Comparison of ENCODE assay signal across 9 mouse cellular contexts in the genomic region with DNA sequence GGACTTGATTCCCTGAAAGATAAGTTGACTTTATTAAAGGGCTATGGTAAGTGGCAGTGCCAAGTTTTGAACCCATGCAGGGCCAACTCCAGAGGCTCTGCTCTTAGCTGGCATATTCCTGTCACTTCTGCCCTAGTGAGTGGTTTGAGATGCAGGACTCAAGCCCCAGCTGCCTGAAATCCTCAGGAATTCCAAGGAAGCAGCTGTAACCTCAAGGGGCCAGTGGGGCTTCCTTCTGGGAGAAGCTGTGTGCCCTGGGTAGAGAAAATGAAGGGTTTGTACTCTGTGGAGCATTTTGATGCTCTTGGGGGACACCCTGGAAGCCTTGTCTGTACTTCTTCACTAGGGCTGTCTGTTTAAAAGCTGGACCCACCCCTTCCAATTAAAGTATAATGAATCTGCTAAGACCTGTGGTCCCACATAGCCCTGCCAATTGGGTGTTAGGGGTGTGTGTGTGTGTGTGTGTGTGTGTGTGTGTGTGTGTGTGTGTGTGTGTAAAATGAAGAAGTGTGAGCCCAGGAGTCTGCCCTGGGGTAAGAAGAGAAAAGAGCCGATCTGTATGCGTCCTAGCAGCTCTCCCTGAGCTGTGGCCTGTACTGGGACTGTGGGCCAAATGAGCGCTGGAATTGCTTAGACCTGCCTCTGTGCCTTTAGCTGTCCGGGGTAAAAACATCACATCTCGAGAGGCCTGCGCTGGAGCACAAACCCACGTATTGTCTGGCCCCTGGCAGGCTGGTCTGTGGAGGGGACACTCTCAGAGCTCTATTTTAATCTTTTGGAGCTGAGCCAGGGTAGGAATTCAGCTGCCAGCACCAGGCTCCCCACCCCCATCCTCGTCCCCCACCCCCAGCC.
A peak's percentile ranks its signal among the peaks of the same experiment; 100 is the strongest.
DNase-seq lines count a peak whose midpoint lies in the region; ATAC-seq lines count a peak whose summit lies in the region.
"Had no signal": no experiment of that assay in that cellular context is flagged by ENCODE, and none has a peak within 500 bp of the region (broad histone marks: within the 10 kb centered on the region; RNA-seq: fewer than 3 reads in every experiment).

No protein-coding gene starts in this region.

- H3K27ac ChIP-seq in heart, embryonic 14.5 days (replicated peaks in 1 of 2; ENCODE audit: control insufficient read depth in 1 of 2, insufficient read depth in 1 of 2, low read depth in 2 of 2, low read length in 2 of 2): peak overlapping the region; percentile 90 to 95
- peak overlapping the region; percentile 91 for H3K27ac ChIP-seq in forebrain, embryonic 12.5 days
- H3K27ac ChIP-seq in neural tube, embryonic 15.5 days (replicated peaks): peak overlapping the region; percentile 77

- H3K4me2 ChIP-seq in heart, embryonic 14.5 days (ENCODE audit: low read length): peak overlapping the region; percentile 30
- H3K4me2 ChIP-seq in forebrain, embryonic 12.5 days: peak overlapping the region; percentile 17
- H3K4me2 ChIP-seq in neural tube, embryonic 15.5 days: no peak overlapping the region

- no peak for DNase-seq in heart, postnatal 14 days
- DNase-seq in layer of hippocampus, adult 9-10 months (ENCODE audit: low spot score): peak; percentile 1
- DNase-seq in kidney, adult 9 months: no peak
- DNase-seq in Muller cell, postnatal 12 days (ENCODE audit: inconsistent ontology term): no peak
- no peak for DNase-seq in kidney, postnatal 25 days
- DNase-seq: cerebellum, adult 8-10 months had no signal

- H3K27me3 ChIP-seq in heart, embryonic 14.5 days (ENCODE audit: control insufficient read depth, insufficient read depth, low read length): no peaks in the 10 kb centered on the region
- H3K27me3 ChIP-seq in forebrain, embryonic 12.5 days: no peaks in the 10 kb centered on the region
- H3K27me3 ChIP-seq in neural tube, embryonic 15.5 days (replicated peaks): no peaks in the 10 kb centered on the region

- no peaks in the 10 kb centered on the region for H3K9me3 ChIP-seq in heart, embryonic 14.5 days (ENCODE audit: control insufficient read depth, low read length)
- H3K9me3 ChIP-seq in forebrain, embryonic 12.5 days: no peaks in the 10 kb centered on the region
- no peaks in the 10 kb centered on the region for H3K9me3 ChIP-seq in neural tube, embryonic 15.5 days (replicated peaks)

- peaks cover 23 to 32% of the 10 kb centered on the region in 2 experiments for H3K4me1 ChIP-seq in heart, embryonic 14.5 days (ENCODE audit: control insufficient read depth in 2 of 2, insufficient read depth in 2 of 2, low read length in 2 of 2)
- H3K4me1 ChIP-seq in forebrain, embryonic 12.5 days: peaks cover 18% of the 10 kb centered on the region
- H3K4me1 ChIP-seq in neural tube, embryonic 15.5 days: peaks cover 9% of the 10 kb centered on the region; the same call in 1 of the 2 replicates

- no peak overlapping the region for H3K4me3 ChIP-seq in heart, embryonic 14.5 days (ENCODE audit: control insufficient read depth in 1 of 2, insufficient read depth in 1 of 2, low read depth in 1 of 2, low read length in 2 of 2)
- no peak overlapping the region for H3K4me3 ChIP-seq in forebrain, embryonic 12.5 days (replicated peaks)
- no peak overlapping the region for H3K4me3 ChIP-seq in neural tube, embryonic 15.5 days (replicated peaks)

- H3K36me3 ChIP-seq in heart, embryonic 14.5 days (ENCODE audit: control insufficient read depth, insufficient read depth, low read length): no peaks in the 10 kb centered on the region
- no peaks in the 10 kb centered on the region for H3K36me3 ChIP-seq in forebrain, embryonic 12.5 days (replicated peaks)
- no peaks in the 10 kb centered on the region for H3K36me3 ChIP-seq in neural tube, embryonic 15.5 days

- H3K9ac ChIP-seq in heart, embryonic 14.5 days (ENCODE audit: low read length): peak overlapping the region; percentile 49
- H3K9ac ChIP-seq in forebrain, embryonic 12.5 days: 0 out of 2 replicates have a peak overlapping the region, but pooled peaks have one; percentile 17
- H3K9ac ChIP-seq in neural tube, embryonic 15.5 days (replicated peaks): no peak overlapping the region

- intact Hi-C loops in heart, postnatal 14 days (cut with DNase I): no loop called here

- WGBS in heart, embryonic 14.5 days: 5% methylated on average over 8 of the region's 8 CpGs
- 9% methylated on average over 8 of the region's 8 CpGs for WGBS in forebrain, embryonic 12.5 days
- 25% methylated on average over 8 of the region's 8 CpGs for WGBS in neural tube, embryonic 15.5 days

- peak; percentile 88 for ATAC-seq in heart, embryonic 14.5 days (ENCODE audit: insufficient number of reproducible peaks, insufficient read depth, low FRiP score, low read depth)
- peak; percentile 90 for ATAC-seq in forebrain, embryonic 12.5 days (ENCODE audit: low FRiP score)
- ATAC-seq in neural tube, embryonic 15.5 days (ENCODE audit: low FRiP score): peak; percentile 87
